Mouse (Mus musculus): ENCODE measurements around the gene Lmbr1l. TPM values are rescaled to one million over a fixed set of nuclear protein-coding genes. Genes with fewer than 3 reads are reported as not detected.

The Lmbr1l gene
- polyA plus RNA-seq, 1 experiment from 2014 or later = 4.5 TPM

DNA sequence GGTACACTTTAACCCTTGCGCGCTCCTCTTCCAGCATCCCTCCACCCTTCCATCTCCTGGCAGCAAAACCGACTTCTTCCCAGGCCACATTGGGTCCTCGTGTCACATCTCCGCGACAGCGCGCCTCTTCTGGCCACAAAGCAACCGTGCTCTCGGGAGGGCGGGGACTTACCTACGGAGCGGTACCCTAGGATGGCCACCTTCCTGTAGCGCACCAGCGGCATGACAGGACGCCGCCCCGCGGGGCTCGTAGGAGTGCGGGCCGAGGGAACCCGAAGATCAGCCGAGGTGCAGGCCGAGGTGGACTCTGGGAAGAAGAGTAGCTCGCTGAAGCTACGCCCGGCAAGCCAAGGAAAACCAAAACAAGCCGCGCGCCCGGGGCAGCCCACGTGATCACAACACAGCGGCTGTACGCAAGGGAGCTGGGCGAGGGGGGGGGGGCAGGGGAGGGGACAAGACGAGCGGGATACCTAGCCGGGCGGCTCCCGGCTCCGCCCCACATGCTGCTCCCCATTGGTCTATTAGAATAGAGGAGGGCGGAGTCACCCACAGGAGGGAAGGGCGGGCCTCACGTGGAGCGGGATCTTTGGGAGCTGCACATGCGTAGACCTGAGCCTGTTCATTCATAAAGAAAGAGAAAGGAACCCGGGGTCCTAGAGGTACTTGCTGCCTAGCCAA lies 36.9 kb downstream of the Lmbr1l start:
- DNase-seq (peak; percentile 98), ATAC-seq (ENCODE audit: insufficient read depth) (peak; percentile 98)
- Histone ChIP-seq H3K4me1 (ENCODE audit: insufficient read depth) (no peaks in the 10 kb centered on the region), H3K36me3 (ENCODE audit: insufficient read depth) (no peaks in the 10 kb centered on the region), H3K4me3 (ENCODE audit: low read depth, low read length) (peak overlapping the region; percentile 65), H3K27ac (ENCODE audit: low read depth) (peak overlapping the region; percentile 55), H3K9me3 (ENCODE audit: low read depth, low read length) (no peaks in the 10 kb centered on the region), H3K9ac (peak overlapping the region; percentile 64), H3K4me2 (peak overlapping the region; percentile 92), H3K27me3 (ENCODE audit: insufficient read depth, low read length) (no peaks in the 10 kb centered on the region)
- WGBS = under 1% methylated on average over 46 of the region's 48 CpGs
- peak; percentile 48 for TF ChIP-seq CTCF (IDR thresholded peaks at IDR 0.05; ENCODE audit: low read depth)

- no peaks in the 10 kb centered on the region for H3K36me3 ChIP-seq (ENCODE audit: insufficient read depth)
- H3K9me3 ChIP-seq (ENCODE audit: low read depth, low read length) = no peaks in the 10 kb centered on the region
- DNase-seq (peak; percentile 94), ATAC-seq (ENCODE audit: insufficient read depth) (no peak)
- WGBS = 9% methylated on average over 3 of the region's 3 CpGs
- TF ChIP-seq CTCF (IDR thresholded peaks at IDR 0.05; ENCODE audit: low read depth) = peak; percentile 88
- no peak overlapping the region for H3K27ac ChIP-seq (ENCODE audit: low read depth)
- no peak overlapping the region for H3K9ac ChIP-seq
- no peak overlapping the region for H3K4me3 ChIP-seq (ENCODE audit: low read depth, low read length)
- H3K4me1 ChIP-seq (ENCODE audit: insufficient read depth) = no peaks in the 10 kb centered on the region; the same call in 1 of the 2 replicates
- H3K4me2 ChIP-seq = no peak overlapping the region
- H3K27me3 ChIP-seq (ENCODE audit: insufficient read depth, low read length) = no peaks in the 10 kb centered on the region
These were observed 40.7 kb downstream of the Lmbr1l start for GRCm38 (mm10) chr15:98877331-98877730.

GRCm38 (mm10) chr15:98871916-98872888 lies 45.8 kb downstream of the Lmbr1l start:
- Histone ChIP-seq H3K4me2 (peak overlapping the region; percentile 98), H3K9ac (peak overlapping the region; percentile 90), H3K27ac (ENCODE audit: low read depth) (peak overlapping the region; percentile 98), H3K9me3 (ENCODE audit: low read depth, low read length) (no peaks in the 10 kb centered on the region), H3K36me3 (ENCODE audit: insufficient read depth) (no peaks in the 10 kb centered on the region), H3K4me3 (ENCODE audit: low read depth, low read length) (peak overlapping the region; percentile 73), H3K4me1 (ENCODE audit: insufficient read depth) (peaks cover 19% of the 10 kb centered on the region), H3K27me3 (ENCODE audit: insufficient read depth, low read length) (no peaks in the 10 kb centered on the region)
- ATAC-seq (ENCODE audit: insufficient read depth) (peak; percentile 81), DNase-seq (peak; percentile 98)
- WGBS = 1% methylated on average over 51 of the region's 51 CpGs
- TF ChIP-seq CTCF (IDR thresholded peaks at IDR 0.05; ENCODE audit: low read depth) = 0 out of 2 replicates have a peak, but pooled peaks have one; percentile 11

GRCm38 (mm10) chr15:98871070-98871915 lies 46.7 kb downstream of the Lmbr1l start, which contains the start of gene Kmt2d:
Gene Kmt2d (minus strand): TSS chr15:98871204.
- Histone ChIP-seq H3K27me3 (ENCODE audit: insufficient read depth, low read length) (no peaks in the 10 kb centered on the region), H3K4me3 (ENCODE audit: low read depth, low read length) (peak within 1 kb of the TSS; percentile 73), H3K4me2 (peak within 1 kb of the TSS; percentile 98), H3K36me3 (ENCODE audit: insufficient read depth) (peaks cover 4% of the 10 kb centered on the region), H3K27ac (ENCODE audit: low read depth) (peak within 1 kb of the TSS; percentile 98), H3K4me1 (ENCODE audit: insufficient read depth) (peaks cover 19% of the 10 kb centered on the region), H3K9me3 (ENCODE audit: low read depth, low read length) (no peaks in the 10 kb centered on the region), H3K9ac (peak within 1 kb of the TSS; percentile 90)
- TF ChIP-seq CTCF (IDR thresholded peaks at IDR 0.05; ENCODE audit: low read depth) = no peak
- DNase-seq (peak; percentile 70), ATAC-seq (ENCODE audit: insufficient read depth) (peak; percentile 60)
- under 1% methylated on average over 93 of the region's 94 CpGs for WGBS

GRCm38 (mm10) chr15:98870179-98871069 lies 47.6 kb downstream of the Lmbr1l start:
- DNase-seq = no peak
- no peak for ATAC-seq (ENCODE audit: insufficient read depth)

More at GRCm38 (mm10) chr15:98870179-98871069, 47.6 kb downstream of the Lmbr1l start:
- no peaks in the 10 kb centered on the region for H3K9me3 ChIP-seq (ENCODE audit: low read depth, low read length)
- H3K36me3 ChIP-seq (ENCODE audit: insufficient read depth) = peaks cover 12% of the 10 kb centered on the region
- no peak for TF ChIP-seq CTCF (IDR thresholded peaks at IDR 0.05; ENCODE audit: low read depth)
- H3K4me3 ChIP-seq (ENCODE audit: low read depth, low read length) = peak overlapping the region; percentile 73
- peak overlapping the region; percentile 98 for H3K27ac ChIP-seq (ENCODE audit: low read depth)
- peaks cover 19% of the 10 kb centered on the region for H3K4me1 ChIP-seq (ENCODE audit: insufficient read depth)
- H3K9ac ChIP-seq = peak overlapping the region; percentile 90
- peak overlapping the region; percentile 98 for H3K4me2 ChIP-seq
- no peaks in the 10 kb centered on the region for H3K27me3 ChIP-seq (ENCODE audit: insufficient read depth, low read length)
- WGBS = under 1% methylated on average over 16 of the region's 16 CpGs

Data from lung, embryonic 14.5 days (tissue).